Mouse (Mus musculus) intestine, embryonic 14.5 days (tissue): Measurements from ENCODE around the gene Klf13. TPM values are rescaled to one million over a fixed set of nuclear protein-coding genes. Genes with fewer than 3 reads are reported as not detected.

ENCODE experiments used
- ATAC-seq: fragments of 200-750 bp; cut with Nextera tagmentation; replicated peaks from 2 replicates; pipeline ENCODE4 v1.8.0; 2017; ENCODE audit warnings: low read depth, moderate number of reproducible peaks, moderate TSS enrichment, moderate library complexity; ENCODE audit not compliant: low FRiP score, low TSS enrichment
- DNase-seq: peaks from one replicate; pipeline ENCODE4 v3.0.0-alpha.2; 2018; ENCODE audit warnings: low spot score
- H3K27ac ChIP-seq: fragments of 300-500 bp; sonication (generic); 2 replicates; pipeline ENCODE4 v1.5.1; 2014; ENCODE audit warnings: low read depth, mild to moderate bottlenecking, control low read depth
- H3K27me3 ChIP-seq: fragments of 300-500 bp; sonication (generic); replicated peaks from 2 replicates; pipeline ENCODE4 v1.6.1; 2014; ENCODE audit warnings: low read length, control low read depth; ENCODE audit not compliant: control insufficient read depth, insufficient read depth
- H3K36me3 ChIP-seq: fragments of 300-500 bp; sonication (generic); 2 replicates; pipeline ENCODE4 v1.6.1; 2014; ENCODE audit warnings: low read length, control low read depth; ENCODE audit not compliant: control insufficient read depth, insufficient read depth
- H3K4me1 ChIP-seq: fragments of 300-500 bp; sonication (generic); replicated peaks from 2 replicates; pipeline ENCODE4 v1.6.1; 2014; ENCODE audit warnings: low read length, control low read depth, mixed read lengths; ENCODE audit not compliant: control insufficient read depth, insufficient read depth
- H3K4me2 ChIP-seq: fragments of 300-500 bp; sonication (generic); 2 replicates; pipeline ENCODE4 v1.6.1; 2014; ENCODE audit warnings: low read length
- H3K4me3 ChIP-seq: fragments of 300-500 bp; sonication (generic); 2 replicates; pipeline ENCODE4 v1.5.1; 2014; ENCODE audit warnings: low read depth, low read length, control low read depth, mixed read lengths
- H3K9ac ChIP-seq: fragments of 300-500 bp; sonication (generic); 2 replicates; pipeline ENCODE4 v1.6.1; 2014; ENCODE audit warnings: mild to moderate bottlenecking, low read length
- H3K9me3 ChIP-seq: fragments of 300-500 bp; sonication (generic); 2 replicates; pipeline ENCODE4 v1.6.1; 2016; ENCODE audit warnings: low read length, control low read depth; ENCODE audit not compliant: control insufficient read depth
- WGBS: fragments of 180-500 bp; shearing (Covaris S2); extraction: QIAGEN DNeasy Blood & Tissue Kit; methylation state at CpG from one replicate; pipeline ENCODE4 v1.1.7; 2014; 5-methylcytosine and 5-hydroxymethylcytosine counted together
- polyA plus RNA-seq: library from polyadenylated mRNA; unstranded; fragments of >200 nt; fragmentation: Nextera tagmentation; extraction: Ambion mirVana; gene quantifications from 2 replicates; pipeline ENCODE4 v1.2.1, GENCODE M21; 2014

The Klf13 gene
- polyA plus RNA-seq, 1 experiment from 2014 or later = 32.1 TPM

GRCm38 (mm10) chr7:63900411-63900810, 38.3 kb downstream of the Klf13 start:
- ATAC-seq = no peak
- Histone ChIP-seq H3K36me3 (no peaks in the 10 kb centered on the region), H3K4me1 (peaks cover 9% of the 10 kb centered on the region; the same call in 1 of the 2 replicates), H3K9ac (no peak overlapping the region), H3K27ac (no peak overlapping the region), H3K4me3 (no peak overlapping the region), H3K27me3 (no peaks in the 10 kb centered on the region), H3K4me2 (no peak overlapping the region), H3K9me3 (no peaks in the 10 kb centered on the region)
- no peak for DNase-seq
- 96% methylated on average over 2 of the region's 2 CpGs for WGBS

GRCm38 (mm10) chr7:63899925-63900324, 38.8 kb downstream of the Klf13 start:
- 89% methylated on average over 8 of the region's 8 CpGs for WGBS

GRCm38 (mm10) chr7:63898201-63898600, 40.5 kb downstream of the Klf13 start:
- 83% methylated on average over 6 of the region's 6 CpGs for WGBS
- no peak for ATAC-seq

More at GRCm38 (mm10) chr7:63899925-63900324, 38.8 kb downstream of the Klf13 start:
- H3K27me3 ChIP-seq = no peaks in the 10 kb centered on the region
- H3K9me3 ChIP-seq = no peaks in the 10 kb centered on the region
- peaks cover 9% of the 10 kb centered on the region; the same call in 1 of the 2 replicates for H3K4me1 ChIP-seq
- H3K9ac ChIP-seq = no peak overlapping the region
- no peaks in the 10 kb centered on the region for H3K36me3 ChIP-seq
- no peak overlapping the region for H3K4me2 ChIP-seq
- ATAC-seq (no peak), DNase-seq (no peak)
- no peak overlapping the region for H3K4me3 ChIP-seq
- H3K27ac ChIP-seq = no peak overlapping the region

GRCm38 (mm10) chr7:63897655-63898054, 41.1 kb downstream of the Klf13 start:
- Histone ChIP-seq H3K9ac (no peak overlapping the region; the same call in 1 of the 2 replicates), H3K4me3 (peak overlapping the region; percentile 33; the same call in 1 of the 2 replicates), H3K27me3 (no peaks in the 10 kb centered on the region), H3K4me1 (peaks cover 6% of the 10 kb centered on the region; the same call in 1 of the 2 replicates), H3K27ac (peak overlapping the region; percentile 80), H3K4me2 (peak overlapping the region; percentile 61), H3K9me3 (no peaks in the 10 kb centered on the region), H3K36me3 (no peaks in the 10 kb centered on the region)
- DNase-seq (no peak), ATAC-seq (no peak)
- WGBS = 38% methylated on average over 3 of the region's 3 CpGs

More at GRCm38 (mm10) chr7:63898201-63898600, 40.5 kb downstream of the Klf13 start:
- DNase-seq = no peak
- Histone ChIP-seq H3K4me1 (peaks cover 9% of the 10 kb centered on the region; the same call in 1 of the 2 replicates), H3K9me3 (no peaks in the 10 kb centered on the region), H3K27ac (no peak overlapping the region), H3K9ac (no peak overlapping the region), H3K27me3 (no peaks in the 10 kb centered on the region), H3K36me3 (no peaks in the 10 kb centered on the region), H3K4me3 (no peak overlapping the region), H3K4me2 (no peak overlapping the region)

- Histone ChIP-seq H3K27me3 (no peaks in the 10 kb centered on the region), H3K9me3 (no peaks in the 10 kb centered on the region), H3K4me2 (peak overlapping the region; percentile 61), H3K4me3 (peak overlapping the region; percentile 33), H3K27ac (peak overlapping the region; percentile 80), H3K4me1 (peaks cover 6% of the 10 kb centered on the region; the same call in 1 of the 2 replicates), H3K36me3 (no peaks in the 10 kb centered on the region), H3K9ac (peak overlapping the region; percentile 35)
- peak; percentile 94 for ATAC-seq
- DNase-seq = peak; percentile 86
- WGBS = 1% methylated on average over 22 of the region's 22 CpGs
These were observed 41.7 kb downstream of the Klf13 start for GRCm38 (mm10) chr7:63896968-63897468.

- WGBS = 19% methylated on average over 17 of the region's 17 CpGs
- no peak for DNase-seq
- no peaks in the 10 kb centered on the region for H3K36me3 ChIP-seq
- ATAC-seq = peak; percentile 28; the same call in 1 of the 2 replicates
- H3K4me3 ChIP-seq = peak overlapping the region; percentile 33
- peaks cover 6% of the 10 kb centered on the region; the same call in 1 of the 2 replicates for H3K4me1 ChIP-seq
- peak overlapping the region; percentile 80; the same call in 1 of the 2 replicates for H3K27ac ChIP-seq
- peak overlapping the region; percentile 61 for H3K4me2 ChIP-seq
- peak overlapping the region; percentile 35 for H3K9ac ChIP-seq
- H3K9me3 ChIP-seq = no peaks in the 10 kb centered on the region
- H3K27me3 ChIP-seq = no peaks in the 10 kb centered on the region
These were observed 42.3 kb downstream of the Klf13 start for GRCm38 (mm10) chr7:63896276-63896967.

- H3K9me3 ChIP-seq = no peaks in the 10 kb centered on the region
- H3K27me3 ChIP-seq = no peaks in the 10 kb centered on the region
- H3K4me1 ChIP-seq = peaks cover 6% of the 10 kb centered on the region; the same call in 1 of the 2 replicates
- H3K4me3 ChIP-seq = no peak overlapping the region
- H3K27ac ChIP-seq = no peak overlapping the region
- ATAC-seq = no peak
- H3K36me3 ChIP-seq = 0 out of 2 replicates have a peak, but pooled peaks cover 5% of the 10 kb centered on the region
- H3K4me2 ChIP-seq = no peak overlapping the region
- no peak overlapping the region for H3K9ac ChIP-seq
- no peak for DNase-seq
- WGBS = 89% methylated on average over 3 of the region's 3 CpGs
These were observed 43.5 kb downstream of the Klf13 start for GRCm38 (mm10) chr7:63895223-63895622.

- H3K27ac ChIP-seq = no peak overlapping the region
- no peak for ATAC-seq
- peaks cover 6% of the 10 kb centered on the region; the same call in 1 of the 2 replicates for H3K4me1 ChIP-seq
- H3K36me3 ChIP-seq = peaks cover 10% of the 10 kb centered on the region; the same call in 1 of the 2 replicates
- no peak overlapping the region for H3K4me2 ChIP-seq
- no peak overlapping the region for H3K9ac ChIP-seq
- H3K27me3 ChIP-seq = no peaks in the 10 kb centered on the region
- no peak for DNase-seq
- no peak overlapping the region for H3K4me3 ChIP-seq
- H3K9me3 ChIP-seq = no peaks in the 10 kb centered on the region
- 81% methylated on average over 4 of the region's 4 CpGs for WGBS
These were observed 44.1 kb downstream of the Klf13 start for GRCm38 (mm10) chr7:63894662-63895061.
